Mouse (Mus musculus) G1E (cell line): ENCODE data around the gene Larp4b.

ENCODE experiments used
- CTCF ChIP-seq: IDR thresholded peaks from 2 replicates; pipeline ENCODE4 v1.5.1; 2012; ENCODE audit warnings: low read depth, low read length, inconsistent platforms, mixed read lengths
- GATA1 ChIP-seq: IDR thresholded peaks from 2 replicates; pipeline ENCODE4 v1.6.1; 2012; ENCODE audit warnings: borderline replicate concordance, low read length, inconsistent platforms, mixed read lengths
- GATA2 ChIP-seq: IDR thresholded peaks from 2 replicates; pipeline ENCODE4 v1.6.1; 2012; ENCODE audit warnings: low read depth, low read length, inconsistent platforms, borderline replicate concordance
- POLR2AphosphoS5 ChIP-seq: IDR thresholded peaks from 2 replicates; pipeline ENCODE4 v1.6.1; 2012; ENCODE audit warnings: low read depth, low read length, inconsistent platforms; ENCODE audit not compliant: insufficient replicate concordance
- TAL1 ChIP-seq: conservative IDR thresholded peaks from 2 replicates; pipeline ENCODE4 v1.6.1; 2012; ENCODE audit warnings: low read depth, low read length, inconsistent platforms, mixed read lengths

- TF ChIP-seq CTCF = no peak
- TF ChIP-seq POLR2AphosphoS5 = no peak
- TF ChIP-seq TAL1 = no peak
- TF ChIP-seq GATA1 = no peak
- no peak for TF ChIP-seq GATA2
Measured at GRCm38 (mm10) chr13:9134421-9134820, 40.7 kb downstream of the Larp4b start.
